Mouse (Mus musculus) hindbrain, embryonic 11.5 days (tissue): ENCODE data around the gene Hnrnpa0. TPM values are rescaled to one million over a fixed set of nuclear protein-coding genes. Genes with fewer than 3 reads are reported as not detected.

ENCODE experiments used
- ATAC-seq: fragments of 200-750 bp; cut with Nextera tagmentation; 2 replicates; pipeline ENCODE4 v1.8.0; 2017; ENCODE audit warnings: mild to moderate bottlenecking, moderate TSS enrichment, moderate library complexity; ENCODE audit not compliant: low FRiP score
- DNase-seq: peaks from one replicate; pipeline ENCODE4 v3.0.0-alpha.2; 2015; ENCODE audit warnings: low spot score
- H3K27ac ChIP-seq: fragments of 300-500 bp; sonication (generic); 2 replicates; pipeline ENCODE4 v1.5.1; 2014; ENCODE audit warnings: mild to moderate bottlenecking, low read depth, low read length
- H3K27me3 ChIP-seq: fragments of 300-500 bp; sonication (generic); 2 replicates; pipeline ENCODE4 v1.6.1; 2014; ENCODE audit warnings: mild to moderate bottlenecking, low read length, moderate library complexity, mixed read lengths; ENCODE audit not compliant: control insufficient read depth, insufficient read depth
- H3K36me3 ChIP-seq: fragments of 300-500 bp; sonication (generic); 2 replicates; pipeline ENCODE4 v1.6.1; 2014; ENCODE audit warnings: mild to moderate bottlenecking, low read length, moderate library complexity, mixed read lengths; ENCODE audit not compliant: control insufficient read depth, insufficient read depth
- H3K4me1 ChIP-seq: fragments of 300-500 bp; sonication (generic); replicated peaks from 2 replicates; pipeline ENCODE4 v1.6.1; 2014; ENCODE audit warnings: low read length, mixed read lengths; ENCODE audit not compliant: control insufficient read depth, insufficient read depth
- H3K4me2 ChIP-seq: fragments of 300-500 bp; sonication (generic); replicated peaks from 2 replicates; pipeline ENCODE4 v1.6.1; 2014; ENCODE audit warnings: mild to moderate bottlenecking, low read depth, low read length
- H3K4me3 ChIP-seq: fragments of 300-500 bp; sonication (generic); 2 replicates; pipeline ENCODE4 v1.5.1; 2014; ENCODE audit warnings: low read depth, low read length
- H3K9ac ChIP-seq: fragments of 300-500 bp; sonication (generic); 2 replicates; pipeline ENCODE4 v1.6.1; 2014; ENCODE audit warnings: low read depth, low read length
- H3K9me3 ChIP-seq: fragments of 300-500 bp; sonication (generic); 2 replicates; pipeline ENCODE4 v1.6.1; 2016; ENCODE audit warnings: low read length; ENCODE audit not compliant: control insufficient read depth
- WGBS: fragments of 180-500 bp; shearing (Covaris S2); extraction: QIAGEN DNeasy Blood & Tissue Kit; methylation state at CpG from one replicate; pipeline ENCODE4 v1.1.7; 2014; 5-methylcytosine and 5-hydroxymethylcytosine counted together
- polyA plus RNA-seq: library from polyadenylated mRNA; unstranded; fragments of >200 nt; fragmentation: Nextera tagmentation; extraction: Ambion mirVana; gene quantifications from 2 replicates; pipeline ENCODE4 v1.2.1, GENCODE M21; 2014

The Hnrnpa0 gene
- polyA plus RNA-seq, result 56.9 and 61.9 TPM in 2 replicates

GRCm38 (mm10) chr13:58128396-58128767 is at the start of gene Hnrnpa0:
Gene Hnrnpa0, minus strand, starts transcription at chr13:58128556.
- 0% methylated on average over 30 of the region's 62 CpGs for WGBS
- H3K4me2 ChIP-seq, result peak within 1 kb of the TSS; percentile 61
- H3K27ac ChIP-seq, result peak within 1 kb of the TSS; percentile 97
- no peaks in the 10 kb centered on the region for H3K36me3 ChIP-seq
- DNase-seq (peak; percentile 95), ATAC-seq (peak; percentile 96)
- H3K27me3 ChIP-seq, result no peaks in the 10 kb centered on the region
- H3K4me3 ChIP-seq, result peak within 1 kb of the TSS; percentile 98
- no peaks in the 10 kb centered on the region for H3K9me3 ChIP-seq
- H3K4me1 ChIP-seq, result peaks cover 3% of the 10 kb centered on the region; the same call in 1 of the 2 replicates
- H3K9ac ChIP-seq, result peak within 1 kb of the TSS; percentile 99

GRCm38 (mm10) chr13:58177511-58178208 is 49.3 kb upstream of the Hnrnpa0 start:
- Histone ChIP-seq H3K4me2 (no peak overlapping the region), H3K4me1 (no peaks in the 10 kb centered on the region), H3K4me3 (no peak overlapping the region), H3K27ac (no peak overlapping the region), H3K27me3 (no peaks in the 10 kb centered on the region), H3K36me3 (0 out of 2 replicates have a peak, but pooled peaks cover 9% of the 10 kb centered on the region), H3K9me3 (no peaks in the 10 kb centered on the region), H3K9ac (no peak overlapping the region)
- DNase-seq (no peak), ATAC-seq (no peak)
- WGBS, result 90% methylated on average over 9 of the region's 9 CpGs

- no peaks in the 10 kb centered on the region for H3K9me3 ChIP-seq
- WGBS, result 94% methylated on average over 3 of the region's 3 CpGs
- H3K27ac ChIP-seq, result no peak overlapping the region
- no peak overlapping the region for H3K4me3 ChIP-seq
- H3K9ac ChIP-seq, result no peak overlapping the region
- 0 out of 2 replicates have a peak, but pooled peaks cover 9% of the 10 kb centered on the region for H3K36me3 ChIP-seq
- no peak overlapping the region for H3K4me2 ChIP-seq
- no peaks in the 10 kb centered on the region for H3K4me1 ChIP-seq
- DNase-seq (no peak), ATAC-seq (no peak)
- H3K27me3 ChIP-seq, result no peaks in the 10 kb centered on the region
Measured at GRCm38 (mm10) chr13:58176105-58176504, 47.7 kb upstream of the Hnrnpa0 start.

- DNase-seq, result no peak
- H3K4me2 ChIP-seq, result no peak overlapping the region
- H3K27ac ChIP-seq, result no peak overlapping the region
- H3K36me3 ChIP-seq, result no peaks in the 10 kb centered on the region
- ATAC-seq, result no peak
- no peak overlapping the region for H3K9ac ChIP-seq
- no peaks in the 10 kb centered on the region for H3K9me3 ChIP-seq
- H3K27me3 ChIP-seq, result no peaks in the 10 kb centered on the region
- no peak overlapping the region for H3K4me3 ChIP-seq
- no peaks in the 10 kb centered on the region for H3K4me1 ChIP-seq
Measured at GRCm38 (mm10) chr13:58168119-58168518, 39.8 kb upstream of the Hnrnpa0 start.

- peaks cover 10% of the 10 kb centered on the region for H3K36me3 ChIP-seq
- 94% methylated on average over 12 of the region's 12 CpGs for WGBS
Measured at GRCm38 (mm10) chr13:58163343-58163742, 35.0 kb upstream of the Hnrnpa0 start.

GRCm38 (mm10) chr13:58160761-58161160 is 32.4 kb upstream of the Hnrnpa0 start:
- H3K9ac ChIP-seq, result no peak overlapping the region
- H3K27me3 ChIP-seq, result no peaks in the 10 kb centered on the region
- no peaks in the 10 kb centered on the region for H3K9me3 ChIP-seq
- DNase-seq, result no peak
- peaks cover 10% of the 10 kb centered on the region for H3K36me3 ChIP-seq
- no peak overlapping the region for H3K4me2 ChIP-seq
- no peak for ATAC-seq
- H3K4me1 ChIP-seq, result no peaks in the 10 kb centered on the region; the same call in none of the 2 replicates
- WGBS, result 96% methylated on average over 15 of the region's 15 CpGs
- H3K27ac ChIP-seq, result no peak overlapping the region
- no peak overlapping the region for H3K4me3 ChIP-seq

More at GRCm38 (mm10) chr13:58163343-58163742, 35.0 kb upstream of the Hnrnpa0 start:
- DNase-seq, result no peak
- H3K4me2 ChIP-seq, result no peak overlapping the region
- no peaks in the 10 kb centered on the region for H3K9me3 ChIP-seq
- H3K27ac ChIP-seq, result no peak overlapping the region
- no peak overlapping the region for H3K4me3 ChIP-seq
- no peak for ATAC-seq
- no peaks in the 10 kb centered on the region for H3K27me3 ChIP-seq
- no peak overlapping the region for H3K9ac ChIP-seq
- no peaks in the 10 kb centered on the region; the same call in 1 of the 2 replicates for H3K4me1 ChIP-seq

- Histone ChIP-seq H3K4me1 (no peaks in the 10 kb centered on the region; the same call in none of the 2 replicates), H3K4me2 (peak overlapping the region; percentile 96), H3K9me3 (no peaks in the 10 kb centered on the region), H3K9ac (peak overlapping the region; percentile 81; the same call in 1 of the 2 replicates), H3K4me3 (peak overlapping the region; percentile 82), H3K27me3 (no peaks in the 10 kb centered on the region), H3K27ac (peak overlapping the region; percentile 24; the same call in 1 of the 2 replicates), H3K36me3 (peaks cover 10% of the 10 kb centered on the region)
- 13% methylated on average over 16 of the region's 16 CpGs for WGBS
- DNase-seq (peak; percentile 96), ATAC-seq (peak; percentile 70)
Measured at GRCm38 (mm10) chr13:58158099-58158912, 29.9 kb upstream of the Hnrnpa0 start.

GRCm38 (mm10) chr13:58157447-58158098 is 29.2 kb upstream of the Hnrnpa0 start, which contains the start of gene Idnk:
Gene Idnk, plus strand, starts transcription at chr13:58157649.
- H3K36me3 ChIP-seq, result peaks cover 10% of the 10 kb centered on the region
- H3K4me2 ChIP-seq, result peak within 1 kb of the TSS; percentile 96
- H3K9me3 ChIP-seq, result no peaks in the 10 kb centered on the region
- no peaks in the 10 kb centered on the region; the same call in none of the 2 replicates for H3K4me1 ChIP-seq
- WGBS, result 1% methylated on average over 30 of the region's 30 CpGs
- ATAC-seq (peak; percentile 88), DNase-seq (peak; percentile 92)
- H3K27ac ChIP-seq, result peak within 1 kb of the TSS; percentile 24; the same call in 1 of the 2 replicates
- H3K27me3 ChIP-seq, result no peaks in the 10 kb centered on the region
- H3K9ac ChIP-seq, result peak within 1 kb of the TSS; percentile 81
- peak within 1 kb of the TSS; percentile 82 for H3K4me3 ChIP-seq
